Mouse (Mus musculus) MEL (cell line): ENCODE data around the gene Ifitm10. TPM values are rescaled to one million over a fixed set of nuclear protein-coding genes. Genes with fewer than 3 reads are reported as not detected.
"Not testable (repeated sequence)": the region's sequence is repeated elsewhere in the genome, so short reads cannot be mapped to it uniquely, and the experiment has no call there.

Experiments used
- DNase-seq: peaks from one replicate; pipeline ENCODE4 v3.0.0; 2011; ENCODE audit warnings: low read depth, low spot score
- H3K27ac ChIP-seq: 2 replicates; pipeline ENCODE4 v1.5.1; 2012; ENCODE audit warnings: low read depth, mild to moderate bottlenecking, control low read depth, low read length, moderate library complexity; ENCODE audit not compliant: control insufficient read depth
- H3K27me3 ChIP-seq, 2 experiments: fragments of 150-350 bp in 1 of 2; sonication (generic) in 1 of 2; 2 replicates each; pipeline ENCODE4 v1.6.1; 2012; ENCODE audit warnings: low read length in 2 of 2, mild to moderate bottlenecking in 2 of 2, improper control_type of control experiment in 1 of 2, moderate library complexity in 1 of 2; ENCODE audit not compliant: insufficient read depth in 2 of 2, control insufficient read depth in 1 of 2
- H3K36me3 ChIP-seq, 2 experiments: 2 replicates each; pipeline ENCODE4 v1.6.1; 2012 to 2014; ENCODE audit warnings: low read length in 2 of 2, improper control_type of control experiment in 1 of 2, inconsistent platforms in 1 of 2, mild to moderate bottlenecking in 1 of 2; ENCODE audit not compliant: insufficient read depth in 2 of 2, control insufficient read depth in 1 of 2
- H3K4me1 ChIP-seq, 2 experiments: fragments of 150-350 bp in 1 of 2; sonication (generic) in 1 of 2; 2 replicates each; pipeline ENCODE4 v1.6.1; 2012; ENCODE audit warnings: low read length in 2 of 2, improper control_type of control experiment in 1 of 2, mild to moderate bottlenecking in 1 of 2; ENCODE audit not compliant: insufficient read depth in 2 of 2, control insufficient read depth in 1 of 2
- H3K4me3 ChIP-seq, 2 experiments: fragments of 150-350 bp in 1 of 2; sonication (generic) in 1 of 2; 2 replicates each; pipeline ENCODE4 v1.5.1; 2012; ENCODE audit warnings: low read depth in 2 of 2, low read length in 2 of 2, mild to moderate bottlenecking in 2 of 2, moderate library complexity in 2 of 2, control low read depth in 1 of 2, improper control_type of control experiment in 1 of 2; ENCODE audit not compliant: control insufficient read depth in 1 of 2, insufficient read depth in 1 of 2
- H3K79me2 ChIP-seq: 2 replicates; pipeline ENCODE4 v1.6.1; 2012; ENCODE audit warnings: mild to moderate bottlenecking, low read length, moderate library complexity; ENCODE audit not compliant: control insufficient read depth, poor library complexity, insufficient read depth
- H3K9ac ChIP-seq: 2 replicates; pipeline ENCODE4 v1.6.1; 2012; ENCODE audit warnings: low read depth, mild to moderate bottlenecking, control low read depth, low read length, moderate library complexity; ENCODE audit not compliant: control insufficient read depth, poor library complexity, severe bottlenecking
- H3K9me3 ChIP-seq: fragments of 150-350 bp; sonication (generic); replicated peaks from 2 replicates; pipeline ENCODE4 v1.6.1; 2012; ENCODE audit warnings: mild to moderate bottlenecking, low read length, improper control_type of control experiment, moderate library complexity; ENCODE audit not compliant: insufficient read depth
- BHLHE40 ChIP-seq: IDR thresholded peaks from 2 replicates; pipeline ENCODE4 v1.6.1; 2012; ENCODE audit warnings: low read depth, mild to moderate bottlenecking, inconsistent platforms, low read length, improper control_type of control experiment, borderline replicate concordance
- CHD1 ChIP-seq: IDR thresholded peaks from 2 replicates; pipeline ENCODE4 v1.6.1; 2012; ENCODE audit warnings: low read depth, mild to moderate bottlenecking, inconsistent platforms, low read length, improper control_type of control experiment
- CTCF ChIP-seq, 3 experiments: IDR thresholded peaks in 2 of 3; conservative IDR thresholded peaks in 1 of 3; 2 replicates each; pipeline ENCODE4 v1.5.1; 2011 to 2012; ENCODE audit warnings: low read length in 3 of 3, low read depth in 2 of 3, mild to moderate bottlenecking in 2 of 3, improper control_type of control experiment in 1 of 3, inconsistent platforms in 1 of 3, mixed read lengths in 1 of 3, moderate library complexity in 1 of 3; ENCODE audit not compliant: control insufficient read depth in 1 of 3, insufficient read depth in 1 of 3, poor library complexity in 1 of 3, severe bottlenecking in 1 of 3
- ELF1 ChIP-seq: IDR thresholded peaks from 2 replicates; pipeline ENCODE4 v1.6.1; 2014; ENCODE audit warnings: low read depth, mild to moderate bottlenecking, inconsistent platforms, low read length, improper control_type of control experiment, moderate library complexity
- EP300 ChIP-seq, 2 experiments: IDR thresholded peaks; 2 replicates each; pipeline ENCODE4 v1.6.1; 2011; ENCODE audit warnings: improper control_type of control experiment in 2 of 2, low read length in 2 of 2, low read depth in 1 of 2, mild to moderate bottlenecking in 1 of 2
- ETS1 ChIP-seq: IDR thresholded peaks from 2 replicates; pipeline ENCODE4 v1.6.1; 2012; ENCODE audit warnings: low read depth, mild to moderate bottlenecking, inconsistent platforms, low read length, improper control_type of control experiment, moderate library complexity
- GABPA ChIP-seq: IDR thresholded peaks from 2 replicates; pipeline ENCODE4 v1.6.1; 2012; ENCODE audit warnings: low read depth, mild to moderate bottlenecking, inconsistent platforms, low read length, improper control_type of control experiment, moderate library complexity
- GATA1 ChIP-seq: IDR thresholded peaks from 2 replicates; pipeline ENCODE4 v1.6.1; 2011; ENCODE audit warnings: low read depth, low read length, improper control_type of control experiment
- HCFC1 ChIP-seq: IDR thresholded peaks from 2 replicates; pipeline ENCODE4 v1.6.1; 2012; ENCODE audit warnings: low read depth, mild to moderate bottlenecking, inconsistent platforms, low read length, improper control_type of control experiment, moderate library complexity
- JUND ChIP-seq: IDR thresholded peaks from 2 replicates; pipeline ENCODE4 v1.6.1; 2011; ENCODE audit warnings: low read depth, mild to moderate bottlenecking, improper control_type of control experiment, low read length
- KAT2A ChIP-seq: conservative IDR thresholded peaks from 2 replicates; pipeline ENCODE4 v1.6.1; 2012; ENCODE audit warnings: low read depth, low read length, improper control_type of control experiment, inconsistent platforms
- MAFK ChIP-seq: IDR thresholded peaks from 2 replicates; pipeline ENCODE4 v1.6.1; 2011; ENCODE audit warnings: low read depth, mild to moderate bottlenecking, low read length, improper control_type of control experiment, borderline replicate concordance
- MAX ChIP-seq: IDR thresholded peaks from 2 replicates; pipeline ENCODE4 v1.6.1; 2011; ENCODE audit warnings: low read length, improper control_type of control experiment
- MEF2A ChIP-seq: IDR thresholded peaks from 2 replicates; pipeline ENCODE4 v1.6.1; 2014; ENCODE audit warnings: low read depth, mild to moderate bottlenecking, inconsistent platforms, low read length, improper control_type of control experiment; ENCODE audit not compliant: poor library complexity, insufficient replicate concordance, severe bottlenecking; ENCODE audit errors: extremely low read depth
- MXI1 ChIP-seq: IDR thresholded peaks from 2 replicates; pipeline ENCODE4 v1.6.1; 2011; ENCODE audit warnings: mild to moderate bottlenecking, low read depth, low read length, improper control_type of control experiment
- NELFE ChIP-seq: IDR thresholded peaks from 2 replicates; pipeline ENCODE4 v1.6.1; 2011; ENCODE audit warnings: low read depth, low read length, improper control_type of control experiment
- POLR2A ChIP-seq, 2 experiments: IDR thresholded peaks; 2 replicates each; pipeline ENCODE4 v1.6.1; 2011 to 2012; ENCODE audit warnings: low read length in 2 of 2, mild to moderate bottlenecking in 2 of 2, control low read depth in 1 of 2, improper control_type of control experiment in 1 of 2, low read depth in 1 of 2, moderate library complexity in 1 of 2; ENCODE audit not compliant: control insufficient read depth in 1 of 2, insufficient read depth in 1 of 2, poor library complexity in 1 of 2
- POLR2AphosphoS5 ChIP-seq: IDR thresholded peaks from 2 replicates; pipeline ENCODE4 v1.6.1; 2012; ENCODE audit warnings: low read depth, borderline replicate concordance, mild to moderate bottlenecking, inconsistent platforms, low read length, moderate library complexity, mixed read lengths
- RAD21 ChIP-seq: IDR thresholded peaks from 2 replicates; pipeline ENCODE4 v1.6.1; 2011; ENCODE audit warnings: mild to moderate bottlenecking, low read depth, low read length, improper control_type of control experiment
- RCOR1 ChIP-seq: IDR thresholded peaks from 2 replicates; pipeline ENCODE4 v1.6.1; 2012; ENCODE audit warnings: low read depth, mild to moderate bottlenecking, inconsistent platforms, low read length, improper control_type of control experiment
- SIN3A ChIP-seq: IDR thresholded peaks from 2 replicates; pipeline ENCODE4 v1.6.1; 2012; ENCODE audit warnings: low read length, improper control_type of control experiment, inconsistent platforms
- SMC3 ChIP-seq: IDR thresholded peaks from 2 replicates; pipeline ENCODE4 v1.6.1; 2011; ENCODE audit warnings: low read depth, low read length, improper control_type of control experiment
- TAL1 ChIP-seq: IDR thresholded peaks from 2 replicates; pipeline ENCODE4 v1.6.1; 2012; ENCODE audit warnings: mild to moderate bottlenecking, inconsistent platforms, low read length, moderate library complexity, mixed read lengths
- TBP ChIP-seq: IDR thresholded peaks from 2 replicates; pipeline ENCODE4 v1.8.0; 2011; ENCODE audit warnings: low read depth, low read length, improper control_type of control experiment
- USF1 ChIP-seq: IDR thresholded peaks from 2 replicates; pipeline ENCODE4 v1.6.1; 2014; ENCODE audit warnings: low read depth, mild to moderate bottlenecking, inconsistent platforms, low read length, improper control_type of control experiment, moderate library complexity
- USF2 ChIP-seq, 2 experiments: IDR thresholded peaks; 2 replicates each; pipeline ENCODE4 v1.6.1; 2011 to 2012; ENCODE audit warnings: improper control_type of control experiment in 2 of 2, low read length in 2 of 2, borderline replicate concordance in 1 of 2, inconsistent platforms in 1 of 2, low read depth in 1 of 2, mild to moderate bottlenecking in 1 of 2; ENCODE audit not compliant: insufficient read depth in 1 of 2
- ZC3H11A ChIP-seq: IDR thresholded peaks from 2 replicates; pipeline ENCODE4 v1.6.1; 2012; ENCODE audit warnings: low read depth, mild to moderate bottlenecking, inconsistent platforms, low read length, improper control_type of control experiment
- ZKSCAN1 ChIP-seq: IDR thresholded peaks from 2 replicates; pipeline ENCODE4 v1.6.1; 2012; ENCODE audit warnings: low read depth, mild to moderate bottlenecking, inconsistent platforms, low read length, improper control_type of control experiment, moderate library complexity
- ZMIZ1 ChIP-seq: IDR thresholded peaks from 2 replicates; pipeline ENCODE4 v1.6.1; 2012; ENCODE audit warnings: low read depth, mild to moderate bottlenecking, inconsistent platforms, low read length, improper control_type of control experiment, moderate library complexity
- polyA plus RNA-seq, 2 experiments: library from polyadenylated mRNA; stranded (reverse) in 1 of 2; unstranded in 1 of 2; fragments of >175 nt in 1 of 2; fragments of >200 nt in 1 of 2; gene quantifications; 2 replicates each; pipeline versions ENCODE4 v1.2.1 to v1.2.4; 2012; ENCODE audit warnings: low replicate concordance in 2 of 2, low read depth in 1 of 2; ENCODE audit not compliant: insufficient read length in 2 of 2, insufficient read depth in 1 of 2, missing spikeins in 1 of 2
- total RNA-seq: library from RNA; depleted of rRNA; stranded (reverse); fragments of 300-350 nt; gene quantifications from 2 replicates; pipeline ENCODE4 v1.2.3, GENCODE M21; 2012

The Ifitm10 gene
- total and polyA plus RNA-seq, 3 experiments = 0.21 TPM; not detected in 2

DNA sequence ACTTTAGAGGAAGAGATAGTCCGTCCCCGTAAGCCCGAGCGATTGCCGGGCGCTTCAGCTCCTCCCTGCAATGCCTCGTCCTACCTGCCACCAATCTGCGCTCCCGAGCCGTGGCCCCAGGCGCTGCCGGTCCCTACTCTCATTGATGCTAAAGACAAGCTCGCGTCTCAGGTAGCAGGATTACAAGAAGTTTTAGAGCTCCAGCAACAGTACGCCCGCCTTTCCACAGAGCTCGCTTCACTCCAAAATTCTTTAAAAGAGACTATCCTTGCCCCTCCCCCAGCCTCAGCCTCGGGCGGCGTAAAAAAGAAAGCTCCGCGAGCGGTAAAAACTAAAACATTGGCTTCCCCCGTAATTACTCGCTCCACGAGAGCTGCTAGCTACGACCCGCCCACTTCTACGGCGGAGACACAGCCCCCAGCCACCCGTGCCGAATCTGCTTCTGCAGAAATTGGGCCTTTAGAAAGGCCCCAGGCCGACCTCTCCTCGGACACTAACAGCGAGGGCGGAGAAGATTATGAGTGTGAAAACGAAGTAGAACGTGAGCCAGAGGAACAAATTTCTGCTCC is 89.4 kb downstream of the Ifitm10 start:
- peak; percentile 82 for DNase-seq
- H3K27ac ChIP-seq = peak overlapping the region; percentile 54
- H3K9ac ChIP-seq = peak overlapping the region; percentile 64
- no peaks in the 10 kb centered on the region for H3K4me1 ChIP-seq
- no peaks in the 10 kb centered on the region; the same call in 1 of the 2 replicates for H3K79me2 ChIP-seq
- H3K4me3 ChIP-seq = peak overlapping the region; percentile 52 to 64
- no peaks in the 10 kb centered on the region for H3K9me3 ChIP-seq
- TF ChIP-seq POLR2AphosphoS5 = no peak
- no peak for TF ChIP-seq GABPA
- peak; percentile 3; the same call in 1 of the 2 replicates for TF ChIP-seq NELFE
- TF ChIP-seq KAT2A = no peak
- no peak for TF ChIP-seq GATA1
- TF ChIP-seq USF2 (IDR thresholded peaks at IDR 0.05; ENCODE audit: borderline replicate concordance in 1 of 2, insufficient read depth in 1 of 2, low read depth in 1 of 2, low read length in 2 of 2) = no peak
- 0 out of 2 replicates have a peak, but pooled peaks have one; percentile 22 for TF ChIP-seq BHLHE40
- no peak for TF ChIP-seq JUND
- no peak for TF ChIP-seq CHD1
- no peak for TF ChIP-seq SMC3
- 0 out of 6 replicates have a peak, but pooled peaks of 1 of the 3 experiments have one; percentile 5 for TF ChIP-seq CTCF (IDR thresholded peaks at IDR 0.05 in 2 of 3, conservative IDR thresholded peaks at IDR 0.05 in 1 of 3; ENCODE audit: control insufficient read depth in 1 of 3, insufficient read depth in 1 of 3, low read depth in 2 of 3, low read length in 3 of 3, poor library complexity in 1 of 3, severe bottlenecking in 1 of 3)
- no peak for TF ChIP-seq RAD21
- no peak for TF ChIP-seq HCFC1
- no peak for TF ChIP-seq TAL1
- no peak for TF ChIP-seq MAFK
- TF ChIP-seq ZC3H11A = peak; percentile 75
- TF ChIP-seq SIN3A = 0 out of 2 replicates have a peak, but pooled peaks have one; percentile 25
- no peak for TF ChIP-seq ZMIZ1
- TF ChIP-seq RCOR1 = no peak
- TF ChIP-seq TBP = no peak
- TF ChIP-seq EP300 (IDR thresholded peaks at IDR 0.05; ENCODE audit: low read depth in 1 of 2, low read length in 2 of 2) = no peak
- TF ChIP-seq ZKSCAN1 = no peak
- TF ChIP-seq USF1 = no peak
- TF ChIP-seq MXI1 = no peak; the same call in 1 of the 2 replicates
- no peak for TF ChIP-seq MEF2A
- TF ChIP-seq MAX = no peak
- no peak for TF ChIP-seq ELF1
- TF ChIP-seq POLR2A (IDR thresholded peaks at IDR 0.05; ENCODE audit: control insufficient read depth in 1 of 2, insufficient read depth in 1 of 2, low read depth in 1 of 2, low read length in 2 of 2, poor library complexity in 1 of 2) = peak in 1 of 2 experiments; percentile 53; a peak in 1 of 4 replicates
- TF ChIP-seq ETS1 = no peak
- no peaks in the 10 kb centered on the region; a peak in 2 of 4 replicates for H3K27me3 ChIP-seq
- no peaks in the 10 kb centered on the region for H3K36me3 ChIP-seq

DNA sequence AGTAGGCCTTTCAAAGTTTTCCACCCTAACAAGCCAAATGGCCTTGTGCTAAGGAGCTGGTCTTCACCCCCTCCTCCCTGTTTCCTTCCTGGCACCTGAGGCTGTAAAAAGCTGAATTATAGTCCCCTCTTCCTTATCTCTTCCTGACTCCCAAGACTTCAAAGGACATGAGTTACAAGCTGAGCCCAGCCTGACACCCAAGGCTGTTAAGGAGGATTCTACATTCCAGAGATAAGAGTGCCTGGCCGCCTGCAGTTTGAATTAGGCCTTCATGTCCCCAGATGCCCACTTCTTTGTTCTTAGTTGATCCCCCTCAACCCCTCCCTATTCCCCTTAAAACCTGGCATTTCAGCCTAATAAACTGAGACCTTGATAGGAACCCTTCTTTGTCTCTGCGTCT is 90.7 kb downstream of the Ifitm10 start:
- not testable (repeated sequence) for H3K36me3 ChIP-seq, H3K79me2 ChIP-seq, DNase-seq, H3K4me1 ChIP-seq, H3K9ac ChIP-seq, H3K4me3 ChIP-seq, H3K27ac ChIP-seq, H3K27me3 ChIP-seq, H3K9me3 ChIP-seq

DNA sequence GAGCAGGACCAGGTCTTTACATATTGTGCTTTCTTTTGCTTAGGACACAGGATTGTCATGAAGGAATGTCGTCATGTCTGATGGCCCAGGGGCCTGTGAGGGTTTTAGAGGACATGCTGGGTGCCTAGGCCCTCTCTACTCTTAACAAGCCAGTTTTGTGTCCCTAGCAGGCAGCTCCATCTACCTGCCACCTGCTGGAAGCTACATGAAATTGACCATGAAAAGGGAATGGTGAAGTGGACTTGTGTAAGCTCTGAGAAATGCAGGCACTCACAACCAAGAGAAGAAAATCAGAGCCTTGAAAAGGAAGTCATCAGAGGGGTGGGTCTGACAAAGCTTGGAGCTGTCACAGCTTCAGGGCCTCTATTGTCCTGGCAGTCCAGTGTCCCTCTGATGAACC is 94.3 kb downstream of the Ifitm10 start:
- H3K9ac ChIP-seq, H3K79me2 ChIP-seq, H3K27me3 ChIP-seq, H3K27ac ChIP-seq, H3K36me3 ChIP-seq, H3K9me3 ChIP-seq, H3K4me1 ChIP-seq, H3K4me3 ChIP-seq: not testable (repeated sequence)
- DNase-seq = peak; percentile 6
